Mouse (Mus musculus): ENCODE results near the gene Skap1.

DNA sequence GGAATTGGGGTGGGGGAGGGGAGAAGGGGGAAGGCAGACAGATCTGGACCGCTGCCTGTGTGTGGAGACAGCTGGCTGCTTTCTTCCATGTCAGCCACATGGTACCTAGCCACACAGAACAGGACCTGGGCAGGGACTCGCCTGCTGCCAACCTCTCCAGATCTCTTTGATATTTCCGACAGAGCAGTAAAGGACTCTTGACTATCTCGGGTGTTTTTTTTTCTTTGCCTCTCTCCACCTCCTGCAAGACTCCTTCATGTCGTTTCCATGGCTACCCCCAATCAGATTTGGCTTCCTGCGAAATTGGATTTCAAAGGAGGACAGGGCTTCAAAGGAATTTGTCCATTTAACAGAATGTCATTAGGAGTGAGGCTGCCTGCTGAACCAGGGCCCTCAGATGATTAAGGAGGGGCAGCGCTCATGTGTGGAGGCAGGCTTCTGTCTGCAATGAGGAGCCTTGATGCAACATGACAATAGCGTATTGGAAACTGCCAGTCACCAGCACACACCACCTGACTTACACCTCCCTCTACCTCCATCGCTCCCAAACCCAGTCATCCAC, 2.1 kb upstream of the Skap1 start:
- TF ChIP-seq EP300 (IDR thresholded peaks at IDR 0.05; ENCODE audit: low read depth) (no peak), CTCF (IDR thresholded peaks at IDR 0.05; ENCODE audit: low read depth) (no peak)
